Mouse (Mus musculus): ENCODE data around the gene Apool.
A peak's percentile ranks its signal among the peaks of the same experiment; 100 is the strongest.

Apool gene

GRCm38 (mm10) chrX:112310804-112311530, at the start of gene Apool:
Gene Apool (plus strand): TSS chrX:112311334.
- peak; percentile 79 for DNase-seq (ENCODE audit: low read depth, low spot score)

- no peak for DNase-seq (ENCODE audit: low read depth, low spot score)
Measured at GRCm38 (mm10) chrX:112273550-112273949, 37.6 kb upstream of the Apool start.

DNA sequence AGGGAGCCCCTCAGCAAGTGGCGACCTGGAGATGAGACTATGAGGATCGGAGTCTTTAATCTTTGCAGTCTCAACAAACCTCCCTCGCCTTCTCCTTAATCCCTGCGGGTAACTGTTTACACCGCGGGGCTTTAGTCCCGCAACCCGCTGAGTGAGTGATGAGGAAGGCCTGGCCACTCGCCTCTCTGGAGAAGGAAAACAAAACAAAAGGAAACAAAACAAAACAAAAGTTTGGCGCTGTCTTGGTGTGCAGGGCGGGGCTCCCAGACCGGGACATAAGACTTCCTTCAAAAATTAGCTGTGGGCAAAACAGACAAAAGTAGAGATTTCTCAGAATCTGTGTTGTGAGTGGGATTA, 375 bp downstream of the Apool start:
- no peak for DNase-seq (ENCODE audit: low read depth, low spot score)

GRCm38 (mm10) chrX:112312094-112312493, 960 bp downstream of the Apool start:
- no peak for DNase-seq (ENCODE audit: low read depth, low spot score)

DNA sequence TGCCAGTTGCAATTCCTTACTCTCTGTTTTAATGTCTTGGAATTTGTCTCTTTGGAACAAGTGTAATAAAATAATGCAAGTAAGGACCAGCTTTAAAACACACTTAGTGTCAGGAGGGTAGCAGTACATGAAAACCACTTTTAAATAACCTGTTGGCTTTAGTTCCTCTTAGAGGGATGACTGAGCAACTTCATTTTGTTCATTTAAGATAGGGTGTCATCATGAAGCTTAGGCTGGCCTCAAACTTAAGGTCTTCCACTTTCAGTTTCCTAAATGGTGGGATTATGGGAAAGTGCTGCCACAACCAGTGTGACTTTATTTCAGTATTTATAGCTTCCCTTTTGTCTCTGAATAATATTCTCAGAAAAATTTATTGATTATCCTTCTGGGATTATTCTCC, 9.1 kb downstream of the Apool start:
- DNase-seq (ENCODE audit: low read depth, low spot score): no peak

DNA sequence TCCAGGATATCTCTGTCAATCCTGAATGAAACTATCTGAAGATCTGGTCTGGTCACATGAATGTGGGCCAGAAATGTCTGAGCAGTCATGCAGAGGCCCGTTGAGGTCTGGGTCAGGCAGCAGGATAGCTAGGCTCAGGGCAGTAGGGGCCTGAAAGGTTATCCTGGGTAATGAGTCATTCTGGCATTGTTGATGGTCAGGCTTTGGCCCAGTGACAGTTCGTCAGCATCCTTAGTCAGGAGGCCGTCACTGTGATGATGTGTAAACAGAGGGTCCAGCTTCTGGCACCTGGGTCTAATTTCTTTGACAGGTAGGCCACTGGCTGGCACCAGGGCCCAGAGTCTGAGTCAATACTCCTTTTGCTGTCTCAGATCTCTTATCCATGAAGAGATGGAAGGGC, 28.4 kb downstream of the Apool start:
- no peak for DNase-seq (ENCODE audit: low read depth, low spot score)

DNA sequence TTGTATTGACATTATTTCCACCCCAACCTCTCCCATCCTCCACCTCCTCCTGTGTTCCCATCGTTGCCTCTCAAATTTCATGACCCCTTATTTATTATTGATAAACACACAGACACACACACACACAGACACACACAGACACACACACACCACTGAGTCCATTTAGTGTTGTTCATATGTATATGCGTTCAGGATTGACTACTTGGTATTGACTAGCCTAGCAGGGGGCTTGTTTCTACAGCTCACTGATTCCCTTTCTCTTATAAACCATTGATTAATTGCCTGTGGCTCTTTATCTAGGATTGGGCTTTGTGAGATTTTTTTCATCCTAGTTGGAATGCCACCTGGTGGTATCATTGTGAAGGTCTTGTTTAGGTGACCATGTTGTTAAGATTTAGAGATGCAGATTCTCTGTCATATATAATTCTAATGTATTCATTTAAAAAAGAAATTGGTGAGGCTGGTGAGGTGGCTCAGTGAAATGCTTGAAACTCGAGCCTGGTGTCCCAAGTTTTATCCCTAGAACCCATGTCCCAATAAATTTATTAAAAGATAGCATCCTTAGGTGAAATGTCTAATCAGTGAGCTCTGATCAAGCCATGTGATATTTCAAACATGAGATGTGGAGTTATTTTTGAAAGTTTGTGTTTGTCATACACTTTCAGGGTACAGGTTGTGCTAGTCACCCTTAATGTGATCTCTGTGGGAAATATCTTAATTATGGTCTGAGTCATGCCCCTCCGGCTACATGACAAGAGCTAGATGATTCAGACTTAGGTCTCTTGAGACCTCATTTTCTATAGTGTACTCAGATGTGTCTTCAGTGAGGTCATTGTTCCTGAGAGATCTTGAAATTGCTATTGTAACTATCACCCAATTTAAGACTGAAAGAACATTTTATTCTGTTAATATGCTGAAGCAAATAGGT, 36.6 kb downstream of the Apool start:
- no peak for DNase-seq (ENCODE audit: low read depth, low spot score)

DNA sequence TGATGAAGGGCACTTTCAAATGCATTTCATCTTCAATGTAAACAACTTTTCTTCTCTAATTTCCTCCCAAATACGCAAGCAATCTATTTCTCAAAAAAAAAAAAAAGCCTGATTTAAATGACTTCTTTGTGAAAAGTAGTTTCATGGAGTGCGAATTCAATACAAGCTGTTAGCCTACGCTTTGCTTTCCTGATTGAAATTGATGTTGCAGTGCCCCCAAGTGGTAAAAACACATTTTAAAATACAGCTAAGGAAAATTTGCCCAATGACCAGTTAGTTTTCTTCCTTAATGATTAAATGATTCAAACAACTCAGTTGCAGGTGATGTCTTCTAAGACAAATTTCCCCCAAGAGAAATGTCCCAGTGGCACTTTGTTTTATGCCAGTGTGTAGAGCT, 37.3 kb downstream of the Apool start:
- DNase-seq (ENCODE audit: low read depth, low spot score): peak; percentile 7

GRCm38 (mm10) chrX:112368426-112368825, 57.3 kb downstream of the Apool start:
- DNase-seq (ENCODE audit: low read depth, low spot score): no peak

DNA sequence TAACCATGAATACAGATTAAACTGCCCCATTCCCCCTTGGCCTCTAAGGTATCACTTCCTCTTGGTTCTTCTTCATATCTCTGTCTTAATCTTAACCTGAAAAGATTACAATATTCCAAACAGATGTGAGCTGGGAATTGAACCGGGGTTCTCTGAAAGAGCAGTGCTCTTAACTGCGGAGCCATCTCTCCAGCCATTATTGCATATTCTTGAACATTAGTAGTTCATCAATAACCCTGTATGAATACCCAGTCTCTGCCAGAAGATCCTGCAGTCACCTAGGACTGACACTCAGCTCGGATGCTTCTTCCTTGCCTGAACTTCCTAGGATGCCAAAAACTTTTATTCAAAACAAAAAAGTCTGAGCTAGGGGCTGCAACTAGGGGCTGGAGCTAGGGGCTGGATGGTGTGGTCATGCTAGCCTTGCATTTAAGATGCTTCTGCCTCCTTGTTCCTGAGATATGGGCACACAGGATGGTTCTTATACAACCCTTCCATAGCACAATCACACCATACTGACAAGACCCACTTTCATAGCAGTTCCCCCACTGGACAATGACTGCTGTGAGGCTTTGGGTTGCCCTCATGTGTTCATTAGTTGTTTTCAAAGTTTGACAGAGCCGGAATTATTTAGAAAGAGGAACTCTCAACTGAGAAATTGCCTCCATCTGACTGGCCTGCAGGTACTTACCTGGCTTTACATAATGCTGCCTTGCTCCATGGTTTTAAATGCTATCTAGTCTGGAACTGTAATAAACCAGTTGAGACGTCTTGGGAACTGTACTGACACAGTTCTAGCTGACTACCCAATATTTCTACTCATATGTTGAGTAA, 59.7 kb downstream of the Apool start:
- peak; percentile 53 for DNase-seq (ENCODE audit: low read depth, low spot score)

- DNase-seq (ENCODE audit: low read depth, low spot score): no peak
Measured at GRCm38 (mm10) chrX:112406679-112407078, 95.5 kb downstream of the Apool start, which contains the start of gene Satl1. Gene Satl1 (minus strand): TSS chrX:112406779.

DNA sequence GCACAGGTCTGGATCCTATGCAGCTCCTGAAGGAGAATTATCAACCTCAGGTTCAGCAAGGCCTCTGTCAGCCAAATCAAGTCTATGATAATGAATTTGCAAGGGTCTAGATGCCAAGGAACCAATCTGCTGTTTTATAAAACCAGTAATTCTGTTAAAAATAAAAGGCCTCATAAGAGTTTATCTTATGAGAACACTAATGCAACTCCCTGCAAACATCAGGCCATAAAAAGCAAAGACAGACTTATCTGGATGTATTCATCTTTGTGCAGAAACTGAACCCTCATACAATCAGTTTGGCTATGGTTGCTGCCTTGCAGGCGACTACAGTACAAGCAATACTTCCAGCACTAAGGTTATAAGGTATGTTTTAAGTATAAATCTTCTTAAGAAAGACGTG, 101.2 kb downstream of the Apool start:
- no peak for DNase-seq (ENCODE audit: low read depth, low spot score)

Measured in forelimb bud, embryonic 11.5 days (tissue).